Mouse (Mus musculus) kidney, postnatal 0 days (tissue): Measurements from ENCODE around the gene Cap2. TPM values are rescaled to one million over a fixed set of nuclear protein-coding genes. Genes with fewer than 3 reads are reported as not detected.

Source experiments
- ATAC-seq: fragments of 200-750 bp; cut with Nextera tagmentation; replicated peaks from 2 replicates; pipeline ENCODE4 v1.8.0; 2017; ENCODE audit warnings: low read depth, moderate number of reproducible peaks, moderate TSS enrichment, moderate library complexity; ENCODE audit not compliant: low FRiP score
- DNase-seq: peaks from one replicate; pipeline ENCODE4 v3.0.0-alpha.2; 2016; ENCODE audit warnings: low spot score
- H3K27ac ChIP-seq: fragments of 300-500 bp; sonication (generic); 2 replicates; pipeline ENCODE4 v1.5.1; 2014; ENCODE audit warnings: mild to moderate bottlenecking
- H3K27me3 ChIP-seq: fragments of 300-500 bp; sonication (generic); 2 replicates; pipeline ENCODE4 v1.6.1; 2014; ENCODE audit warnings: low read length, mixed read lengths; ENCODE audit not compliant: insufficient read depth
- H3K36me3 ChIP-seq: fragments of 300-500 bp; sonication (generic); 2 replicates; pipeline ENCODE4 v1.6.1; 2014; ENCODE audit warnings: low read length, mixed read lengths; ENCODE audit not compliant: insufficient read depth
- H3K4me1 ChIP-seq: fragments of 300-500 bp; sonication (generic); replicated peaks from 2 replicates; pipeline ENCODE4 v1.6.1; 2014; ENCODE audit warnings: antibody characterized with exemption, low read length, mixed read lengths; ENCODE audit not compliant: insufficient read depth
- H3K4me2 ChIP-seq: fragments of 300-500 bp; sonication (generic); 2 replicates; pipeline ENCODE4 v1.6.1; 2014; ENCODE audit warnings: mild to moderate bottlenecking, low read length, moderate library complexity, mixed read lengths
- H3K4me3 ChIP-seq: fragments of 300-500 bp; sonication (generic); replicated peaks from 2 replicates; pipeline ENCODE4 v1.5.1; 2014; ENCODE audit warnings: low read depth, low read length
- H3K9ac ChIP-seq: fragments of 300-500 bp; sonication (generic); 2 replicates; pipeline ENCODE4 v1.6.1; 2014; ENCODE audit warnings: low read depth, low read length
- H3K9me3 ChIP-seq: fragments of 300-500 bp; sonication (generic); replicated peaks from 2 replicates; pipeline ENCODE4 v1.6.1; 2016; ENCODE audit warnings: low read length, inconsistent platforms, mixed read lengths
- CTCF ChIP-seq: IDR thresholded peaks from 2 replicates; pipeline ENCODE4 v1.5.1; 2016; ENCODE audit warnings: antibody characterized with exemption, low read depth, mild to moderate bottlenecking, moderate library complexity
- WGBS: fragments of 180-500 bp; shearing (Covaris S2); extraction: QIAGEN DNeasy Blood & Tissue Kit; methylation state at CpG from one replicate; pipeline ENCODE4 v1.1.7; 2014; 5-methylcytosine and 5-hydroxymethylcytosine counted together
- polyA plus RNA-seq: library from polyadenylated mRNA; unstranded; fragments of >200 nt; fragmentation: Nextera tagmentation; extraction: Ambion mirVana; gene quantifications from 2 replicates; pipeline ENCODE4 v1.2.1, GENCODE M21; 2015

The Cap2 gene
- polyA plus RNA-seq, 1 experiment from 2014 or later: 3.6 TPM

GRCm38 (mm10) chr13:46616673-46617362 is 115.2 kb downstream of the Cap2 start:
- Histone ChIP-seq H3K4me2 (no peak overlapping the region), H3K36me3 (no peaks in the 10 kb centered on the region), H3K4me3 (no peak overlapping the region), H3K9ac (no peak overlapping the region), H3K4me1 (no peaks in the 10 kb centered on the region; the same call in 1 of the 2 replicates), H3K27ac (no peak overlapping the region), H3K27me3 (no peaks in the 10 kb centered on the region), H3K9me3 (no peaks in the 10 kb centered on the region)
- ATAC-seq: no peak
- no peak for DNase-seq
- no peak for TF ChIP-seq CTCF
- 88% methylated on average over 19 of the region's 19 CpGs for WGBS

GRCm38 (mm10) chr13:46619633-46620032 is 118.0 kb downstream of the Cap2 start:
- peak overlapping the region; percentile 44 for H3K4me2 ChIP-seq
- no peaks in the 10 kb centered on the region for H3K9me3 ChIP-seq
- ATAC-seq (0 out of 2 replicates have a peak, but pooled peaks have one; percentile 33), DNase-seq (peak; percentile 65)
- no peak overlapping the region for H3K27ac ChIP-seq
- H3K27me3 ChIP-seq: no peaks in the 10 kb centered on the region
- 15% methylated on average over 11 of the region's 11 CpGs for WGBS
- no peaks in the 10 kb centered on the region; the same call in 1 of the 2 replicates for H3K4me1 ChIP-seq
- no peaks in the 10 kb centered on the region for H3K36me3 ChIP-seq
- no peak overlapping the region for H3K4me3 ChIP-seq
- no peak for TF ChIP-seq CTCF
- H3K9ac ChIP-seq: no peak overlapping the region

GRCm38 (mm10) chr13:46620964-46621757 is 119.5 kb downstream of the Cap2 start:
- no peak for TF ChIP-seq CTCF
- Histone ChIP-seq H3K27me3 (no peaks in the 10 kb centered on the region), H3K4me1 (no peaks in the 10 kb centered on the region; the same call in 1 of the 2 replicates), H3K9ac (no peak overlapping the region), H3K4me3 (no peak overlapping the region), H3K27ac (no peak overlapping the region), H3K36me3 (no peaks in the 10 kb centered on the region), H3K4me2 (no peak overlapping the region), H3K9me3 (no peaks in the 10 kb centered on the region)
- 54% methylated on average over 7 of the region's 7 CpGs for WGBS
- DNase-seq (no peak), ATAC-seq (no peak)

GRCm38 (mm10) chr13:46626608-46627007 is 125.0 kb downstream of the Cap2 start:
- no peak for TF ChIP-seq CTCF
- 69% methylated on average over 9 of the region's 9 CpGs for WGBS
- H3K9me3 ChIP-seq: no peaks in the 10 kb centered on the region
- ATAC-seq: no peak
- H3K27ac ChIP-seq: no peak overlapping the region
- H3K4me1 ChIP-seq: no peaks in the 10 kb centered on the region
- no peak for DNase-seq
- H3K4me3 ChIP-seq: no peak overlapping the region
- no peaks in the 10 kb centered on the region for H3K27me3 ChIP-seq
- H3K9ac ChIP-seq: no peak overlapping the region
- H3K4me2 ChIP-seq: no peak overlapping the region
- H3K36me3 ChIP-seq: no peaks in the 10 kb centered on the region

- Histone ChIP-seq H3K9ac (no peak overlapping the region), H3K4me1 (no peaks in the 10 kb centered on the region), H3K36me3 (no peaks in the 10 kb centered on the region), H3K4me3 (no peak overlapping the region), H3K27me3 (no peaks in the 10 kb centered on the region), H3K4me2 (no peak overlapping the region), H3K27ac (no peak overlapping the region), H3K9me3 (no peaks in the 10 kb centered on the region)
- whole genome bisulfite sequencing: 67% methylated on average over 10 of the region's 10 CpGs
- no peak for TF ChIP-seq CTCF
- DNase-seq (peak; percentile 12), ATAC-seq (no peak)
Measured at GRCm38 (mm10) chr13:46627841-46628240, 126.2 kb downstream of the Cap2 start.

GRCm38 (mm10) chr13:46629391-46629790 is 127.7 kb downstream of the Cap2 start:
- Histone ChIP-seq H3K9ac (no peak overlapping the region), H3K27ac (no peak overlapping the region), H3K27me3 (no peaks in the 10 kb centered on the region), H3K4me3 (no peak overlapping the region), H3K4me2 (no peak overlapping the region), H3K36me3 (no peaks in the 10 kb centered on the region), H3K9me3 (no peaks in the 10 kb centered on the region), H3K4me1 (no peaks in the 10 kb centered on the region)
- 67% methylated on average over 6 of the region's 6 CpGs for WGBS
- DNase-seq: no peak
- ATAC-seq: no peak
- no peak for TF ChIP-seq CTCF
